Mouse (Mus musculus) MEL (cell line): ENCODE measurements around the gene Prcc.

Source experiments
- CTCF ChIP-seq, 3 experiments: IDR thresholded peaks in 2 of 3; conservative IDR thresholded peaks in 1 of 3; 2 replicates each; pipeline ENCODE4 v1.5.1; 2011 to 2012; ENCODE audit warnings: low read length in 3 of 3, low read depth in 2 of 3, mild to moderate bottlenecking in 2 of 3, improper control_type of control experiment in 1 of 3, inconsistent platforms in 1 of 3, mixed read lengths in 1 of 3, moderate library complexity in 1 of 3; ENCODE audit not compliant: control insufficient read depth in 1 of 3, insufficient read depth in 1 of 3, poor library complexity in 1 of 3, severe bottlenecking in 1 of 3
- E2F4 ChIP-seq: IDR thresholded peaks from 2 replicates; pipeline ENCODE4 v1.6.1; 2011; ENCODE audit warnings: low read depth, low read length, improper control_type of control experiment, borderline replicate concordance
- EP300 ChIP-seq, 2 experiments: IDR thresholded peaks; 2 replicates each; pipeline ENCODE4 v1.6.1; 2011; ENCODE audit warnings: improper control_type of control experiment in 2 of 2, low read length in 2 of 2, low read depth in 1 of 2, mild to moderate bottlenecking in 1 of 2
- ETS1 ChIP-seq: IDR thresholded peaks from 2 replicates; pipeline ENCODE4 v1.6.1; 2012; ENCODE audit warnings: low read depth, mild to moderate bottlenecking, inconsistent platforms, low read length, improper control_type of control experiment, moderate library complexity
- HCFC1 ChIP-seq: IDR thresholded peaks from 2 replicates; pipeline ENCODE4 v1.6.1; 2012; ENCODE audit warnings: low read depth, mild to moderate bottlenecking, inconsistent platforms, low read length, improper control_type of control experiment, moderate library complexity
- MAFK ChIP-seq: IDR thresholded peaks from 2 replicates; pipeline ENCODE4 v1.6.1; 2011; ENCODE audit warnings: low read depth, mild to moderate bottlenecking, low read length, improper control_type of control experiment, borderline replicate concordance
- MYB ChIP-seq: IDR thresholded peaks from 2 replicates; pipeline ENCODE4 v1.6.1; 2011; ENCODE audit warnings: mild to moderate bottlenecking, low read depth, low read length, improper control_type of control experiment
- POLR2A ChIP-seq, 2 experiments: IDR thresholded peaks; 2 replicates each; pipeline ENCODE4 v1.6.1; 2011 to 2012; ENCODE audit warnings: low read length in 2 of 2, mild to moderate bottlenecking in 2 of 2, control low read depth in 1 of 2, improper control_type of control experiment in 1 of 2, low read depth in 1 of 2, moderate library complexity in 1 of 2; ENCODE audit not compliant: control insufficient read depth in 1 of 2, insufficient read depth in 1 of 2, poor library complexity in 1 of 2
- SMC3 ChIP-seq: IDR thresholded peaks from 2 replicates; pipeline ENCODE4 v1.6.1; 2011; ENCODE audit warnings: low read depth, low read length, improper control_type of control experiment

DNA sequence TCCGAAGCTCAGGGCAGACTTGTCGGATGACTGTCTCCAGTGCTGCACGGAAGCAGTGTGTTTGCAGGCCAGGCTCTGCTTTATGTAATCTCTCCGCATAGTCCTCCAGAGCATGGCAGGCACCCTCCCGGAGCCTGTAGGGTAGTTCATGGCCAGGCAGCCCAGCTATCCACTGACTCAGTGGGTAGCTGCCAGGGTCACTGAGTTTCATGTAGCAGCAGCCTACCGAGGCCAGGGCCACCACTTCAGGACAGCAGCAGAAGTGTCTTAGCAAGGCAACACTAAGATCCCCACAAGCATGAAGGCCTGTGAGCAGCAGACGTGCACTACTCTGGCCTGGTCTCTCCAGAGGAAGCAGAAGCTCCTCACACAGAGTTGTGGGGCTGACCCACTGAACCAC, 39.6 kb upstream of the Prcc start:
- TF ChIP-seq HCFC1 = no peak
- TF ChIP-seq CTCF (IDR thresholded peaks at IDR 0.05 in 2 of 3, conservative IDR thresholded peaks at IDR 0.05 in 1 of 3; ENCODE audit: control insufficient read depth in 1 of 3, insufficient read depth in 1 of 3, low read depth in 2 of 3, low read length in 3 of 3, poor library complexity in 1 of 3, severe bottlenecking in 1 of 3) = no peak
- no peak for TF ChIP-seq SMC3
- no peak for TF ChIP-seq MYB
- TF ChIP-seq EP300 (IDR thresholded peaks at IDR 0.05; ENCODE audit: low read depth in 1 of 2, low read length in 2 of 2) = no peak
- no peak for TF ChIP-seq E2F4
- TF ChIP-seq POLR2A (IDR thresholded peaks at IDR 0.05; ENCODE audit: control insufficient read depth in 1 of 2, insufficient read depth in 1 of 2, low read depth in 1 of 2, low read length in 2 of 2, poor library complexity in 1 of 2) = no peak
- TF ChIP-seq MAFK = no peak
- no peak for TF ChIP-seq ETS1
